Mouse (Mus musculus) liver, embryonic 14.5 days (tissue): ENCODE measurements around the gene Ptprj. TPM values are rescaled to one million over a fixed set of nuclear protein-coding genes. Genes with fewer than 3 reads are reported as not detected.

ENCODE experiments used
- ATAC-seq: fragments of 200-750 bp; cut with Nextera tagmentation; 2 replicates; pipeline ENCODE4 v1.8.0; 2017; ENCODE audit warnings: moderate number of reproducible peaks, mild to moderate bottlenecking, moderate library complexity; ENCODE audit not compliant: insufficient read depth
- DNase-seq, 3 experiments: peaks; one replicate each; pipeline ENCODE4 v3.0.0-alpha.2; 2012 to 2013; ENCODE audit warnings: low read depth in 3 of 3, low spot score in 3 of 3
- H3K27ac ChIP-seq: fragments of 300-500 bp; sonication (generic); 2 replicates; pipeline ENCODE4 v1.5.1; 2014; ENCODE audit warnings: moderate library complexity, mild to moderate bottlenecking, control low read depth, inconsistent platforms
- H3K27me3 ChIP-seq: fragments of 300-500 bp; sonication (generic); 2 replicates; pipeline ENCODE4 v1.6.1; 2014; ENCODE audit warnings: mild to moderate bottlenecking, low read length, moderate library complexity; ENCODE audit not compliant: control insufficient read depth, insufficient read depth
- H3K36me3 ChIP-seq: fragments of 300-500 bp; sonication (generic); replicated peaks from 2 replicates; pipeline ENCODE4 v1.6.1; 2014; ENCODE audit warnings: low read depth; ENCODE audit not compliant: control insufficient read depth, insufficient read depth
- H3K4me1 ChIP-seq, 2 experiments: fragments of 200-500 bp in 1 of 2; fragments of 300-500 bp in 1 of 2; sonication (generic) in 1 of 2; replicated peaks; 2 replicates each; pipeline ENCODE4 v1.6.1; 2012 to 2014; ENCODE audit warnings: antibody characterized with exemption in 1 of 2, inconsistent platforms in 1 of 2, low read length in 1 of 2; ENCODE audit not compliant: control insufficient read depth in 2 of 2, insufficient read depth in 2 of 2
- H3K4me2 ChIP-seq: fragments of 300-500 bp; sonication (generic); 2 replicates; pipeline ENCODE4 v1.6.1; 2014; ENCODE audit warnings: low read depth, mild to moderate bottlenecking, control low read depth, moderate library complexity
- H3K4me3 ChIP-seq, 2 experiments: fragments of 200-500 bp in 1 of 2; fragments of 300-500 bp in 1 of 2; sonication (generic) in 1 of 2; 2 replicates each; pipeline ENCODE4 v1.5.1; 2012 to 2014; ENCODE audit warnings: low read depth in 2 of 2, low read length in 2 of 2, mild to moderate bottlenecking in 2 of 2, control low read depth in 1 of 2, inconsistent platforms in 1 of 2, moderate library complexity in 1 of 2; ENCODE audit not compliant: insufficient read depth in 1 of 2
- H3K9ac ChIP-seq: fragments of 300-500 bp; sonication (generic); replicated peaks from 2 replicates; pipeline ENCODE4 v1.6.1; 2014; ENCODE audit warnings: mild to moderate bottlenecking, control low read depth, moderate library complexity
- H3K9me3 ChIP-seq: fragments of 300-500 bp; sonication (generic); 2 replicates; pipeline ENCODE4 v1.6.1; 2016; ENCODE audit warnings: low read length, mixed read lengths; ENCODE audit not compliant: control insufficient read depth
- CTCF ChIP-seq: IDR thresholded peaks from 2 replicates; pipeline ENCODE4 v1.5.1; 2016; ENCODE audit warnings: antibody characterized with exemption, low read depth, control low read depth
- EP300 ChIP-seq: IDR thresholded peaks from 2 replicates; pipeline ENCODE4 v1.6.1; 2016; ENCODE audit warnings: antibody characterized with exemption, low read depth
- WGBS: fragments of 180-500 bp; shearing (Covaris S2); extraction: QIAGEN DNeasy Blood & Tissue Kit; methylation state at CpG from one replicate; pipeline ENCODE4 v1.1.7; 2014; ENCODE audit not compliant: insufficient replicate concordance; 5-methylcytosine and 5-hydroxymethylcytosine counted together
- polyA plus RNA-seq, 2 experiments: library from polyadenylated mRNA; depleted of rRNA in 1 of 2; stranded (reverse) in 1 of 2; unstranded in 1 of 2; fragments of >200 nt; fragmentation: Nextera tagmentation in 1 of 2; extraction: Ambion mirVana in 1 of 2; gene quantifications; 2 replicates each; pipeline versions ENCODE4 v1.2.1 to v1.2.3; 2012 to 2014

The Ptprj gene
- polyA plus RNA-seq, 2 experiments: 2.6 to 2.7 TPM

DNA sequence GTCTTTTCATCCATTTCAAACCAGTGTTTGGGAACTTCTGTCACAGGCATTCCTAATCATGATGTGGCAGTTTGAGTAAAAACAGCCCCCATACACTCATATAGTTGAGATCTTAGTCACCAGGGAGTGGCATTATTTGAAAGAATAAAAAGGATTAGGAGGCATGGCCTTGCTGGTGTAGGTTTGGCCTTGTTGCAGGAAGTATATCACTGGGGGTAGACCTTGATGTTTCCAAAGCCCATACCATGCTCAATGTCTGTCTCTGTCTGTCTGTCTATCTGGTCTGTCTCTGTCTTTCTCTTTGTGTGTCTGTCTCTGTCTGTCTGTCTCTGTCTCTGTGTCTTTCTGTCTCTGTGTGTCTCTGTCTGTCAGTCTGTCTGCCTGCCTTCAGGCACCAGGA lies 79.6 kb downstream of the Ptprj start:
- H3K36me3 ChIP-seq: no peaks in the 10 kb centered on the region
- no peak overlapping the region for H3K4me2 ChIP-seq
- DNase-seq (no peak), ATAC-seq (no peak)
- no peak overlapping the region for H3K27ac ChIP-seq
- TF ChIP-seq EP300 (no peak), CTCF (no peak)
- no peak overlapping the region for H3K9ac ChIP-seq
- H3K4me3 ChIP-seq: no peak overlapping the region
- H3K4me1 ChIP-seq: peaks cover 31 to 40% of the 10 kb centered on the region in 2 experiments
- no peaks in the 10 kb centered on the region for H3K9me3 ChIP-seq
- no peaks in the 10 kb centered on the region for H3K27me3 ChIP-seq

DNA sequence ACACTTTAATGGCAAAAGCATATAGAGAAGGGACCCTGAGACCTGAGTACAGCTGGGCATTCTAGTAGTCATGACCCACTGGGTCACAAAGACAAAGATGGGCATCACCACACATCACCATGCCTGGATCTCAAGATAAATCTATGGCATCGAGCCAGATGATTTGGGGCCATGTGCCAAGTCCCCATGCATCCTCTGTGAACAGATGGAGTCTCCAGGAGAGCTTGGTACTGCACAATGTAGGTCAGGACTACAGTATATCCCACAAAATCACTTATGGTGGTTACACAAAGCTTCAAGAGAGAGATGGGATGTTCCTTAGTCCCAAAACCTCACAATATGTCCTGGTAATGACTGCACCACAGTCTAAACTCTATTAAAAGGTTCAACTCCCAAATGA lies 81.4 kb downstream of the Ptprj start:
- Histone ChIP-seq H3K9ac (no peak overlapping the region), H3K4me3 (no peak overlapping the region), H3K27ac (no peak overlapping the region), H3K9me3 (no peaks in the 10 kb centered on the region), H3K36me3 (no peaks in the 10 kb centered on the region), H3K4me1 (peaks cover 25 to 28% of the 10 kb centered on the region in 2 experiments), H3K4me2 (no peak overlapping the region), H3K27me3 (no peaks in the 10 kb centered on the region)
- no peak for TF ChIP-seq CTCF
- no peak for TF ChIP-seq EP300
- DNase-seq (no peak), ATAC-seq (no peak)
- 68% methylated on average over 1 of the region's 1 CpGs for WGBS

DNA sequence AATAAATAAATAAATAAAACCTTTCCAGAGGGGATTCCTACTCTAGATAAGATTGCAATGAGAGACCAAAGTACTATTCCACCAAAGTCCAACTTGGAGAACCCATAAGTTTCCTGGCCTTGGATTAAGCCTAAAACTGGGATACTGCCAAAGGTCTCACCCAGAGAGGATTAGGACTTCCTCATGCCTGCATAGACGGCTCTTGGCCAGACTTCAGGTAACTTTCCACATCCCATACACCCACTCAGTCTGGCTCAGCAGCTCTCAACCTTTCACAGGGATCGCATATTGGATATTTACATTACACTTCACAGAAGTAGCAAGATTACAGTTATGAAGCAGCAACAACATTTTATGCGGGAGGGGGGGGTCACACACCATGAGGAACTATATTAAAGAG lies 82.9 kb downstream of the Ptprj start:
- Histone ChIP-seq H3K4me3 (no peak overlapping the region), H3K27me3 (no peaks in the 10 kb centered on the region), H3K27ac (no peak overlapping the region), H3K4me1 (peaks cover 11 to 18% of the 10 kb centered on the region in 2 experiments), H3K9ac (no peak overlapping the region), H3K9me3 (no peaks in the 10 kb centered on the region), H3K4me2 (no peak overlapping the region), H3K36me3 (no peaks in the 10 kb centered on the region)
- DNase-seq: no peak
- WGBS: 74% methylated on average over 3 of the region's 3 CpGs
- no peak for TF ChIP-seq CTCF
- TF ChIP-seq EP300: no peak
- ATAC-seq: no peak

DNA sequence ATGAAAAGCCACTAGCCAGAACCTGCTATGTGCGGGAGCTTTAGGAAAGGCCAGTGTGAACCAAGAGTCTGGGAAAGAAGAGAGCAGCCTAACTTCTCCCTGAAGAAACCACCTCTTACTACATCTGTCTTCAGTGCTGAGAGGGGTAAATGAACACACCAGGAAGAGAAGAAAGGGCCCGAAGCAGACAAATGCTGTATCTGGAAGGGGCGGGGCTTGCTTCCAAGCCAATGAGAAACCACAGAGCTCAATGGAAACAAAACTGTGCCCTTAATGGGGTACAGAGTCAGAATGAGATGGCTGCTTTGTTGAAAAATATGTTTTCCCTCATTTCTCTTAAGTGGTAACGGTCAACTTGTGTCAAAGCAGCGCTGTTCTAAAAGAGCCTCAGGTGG lies 83.8 kb downstream of the Ptprj start:
- DNase-seq (no peak), ATAC-seq (no peak)
- no peak overlapping the region for H3K27ac ChIP-seq
- H3K36me3 ChIP-seq: no peaks in the 10 kb centered on the region
- H3K27me3 ChIP-seq: no peaks in the 10 kb centered on the region
- 73% methylated on average over 5 of the region's 5 CpGs for WGBS
- H3K4me3 ChIP-seq: no peak overlapping the region
- H3K4me1 ChIP-seq: peaks cover 3 to 10% of the 10 kb centered on the region in 2 experiments
- no peak overlapping the region for H3K4me2 ChIP-seq
- H3K9ac ChIP-seq: no peak overlapping the region
- no peaks in the 10 kb centered on the region for H3K9me3 ChIP-seq
- no peak for TF ChIP-seq EP300

DNA sequence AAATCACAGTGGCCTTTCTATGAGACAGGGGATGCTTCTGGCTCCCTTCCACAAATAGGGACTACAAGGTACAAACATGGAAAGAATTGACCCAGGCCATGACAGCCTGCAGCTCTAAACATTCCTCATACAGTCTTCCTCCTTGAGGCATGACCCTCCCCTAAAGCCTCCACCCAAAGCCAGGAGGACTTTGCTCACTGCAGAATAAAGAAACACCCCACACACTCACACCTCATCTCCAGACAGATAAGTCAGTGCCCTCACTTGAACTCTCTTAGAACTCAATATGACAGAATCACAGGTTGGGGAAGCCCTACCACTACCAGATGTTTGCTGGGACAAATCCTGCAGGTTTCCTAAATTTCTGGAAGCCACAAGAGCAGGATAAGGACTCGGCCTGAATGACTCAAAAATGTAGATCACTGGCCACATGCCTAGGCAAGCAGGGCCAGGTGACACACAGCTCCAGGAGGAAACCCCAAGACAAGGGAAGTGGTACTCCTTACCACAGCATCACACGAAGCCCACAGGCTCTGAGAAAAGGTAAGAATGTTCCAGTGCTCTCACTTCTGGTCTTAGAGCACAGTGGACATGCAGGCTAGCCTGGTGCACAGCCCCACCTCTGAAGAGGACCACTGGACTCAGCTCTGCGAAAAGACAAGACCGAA lies 84.3 kb downstream of the Ptprj start:
- no peak for ATAC-seq
- H3K4me2 ChIP-seq: no peak overlapping the region
- 63% methylated on average over 4 of the region's 4 CpGs for WGBS
- H3K36me3 ChIP-seq: no peaks in the 10 kb centered on the region
- TF ChIP-seq CTCF: no peak
- no peak for TF ChIP-seq EP300
- no peaks in the 10 kb centered on the region for H3K27me3 ChIP-seq
- no peak overlapping the region for H3K27ac ChIP-seq
- H3K4me3 ChIP-seq: no peak overlapping the region
- H3K4me1 ChIP-seq: peaks cover 2 to 8% of the 10 kb centered on the region in 2 experiments
- H3K9me3 ChIP-seq: no peaks in the 10 kb centered on the region
- DNase-seq: no peak
- no peak overlapping the region for H3K9ac ChIP-seq
